Mouse (Mus musculus): ENCODE results near the gene Rasal2. TPM values are rescaled to one million over a fixed set of nuclear protein-coding genes. Genes with fewer than 3 reads are reported as not detected.

Rasal2 gene
- polyA plus RNA-seq, 1 experiment, result 4.1 TPM

DNA sequence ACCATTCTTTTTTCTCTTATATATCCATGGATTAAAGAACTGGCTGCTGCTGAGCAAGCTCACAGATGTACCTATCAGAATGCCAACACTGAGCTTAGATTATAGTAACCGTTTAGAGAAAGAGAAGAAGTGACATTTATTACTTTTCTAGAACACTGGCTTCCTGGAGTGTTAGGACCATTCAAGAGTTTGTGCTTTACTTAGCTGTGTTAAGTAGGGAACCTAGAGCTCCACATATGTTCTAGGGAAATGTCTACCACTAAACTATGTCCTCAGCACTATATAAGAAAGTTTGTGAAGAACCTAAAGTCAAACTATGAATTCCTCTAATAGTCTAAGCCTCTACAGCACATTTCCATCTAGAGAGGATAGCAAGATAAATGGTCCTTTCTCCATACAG is 262.3 kb downstream of the Rasal2 start:
- Histone ChIP-seq H3ac (ENCODE audit: control insufficient read depth, insufficient read length) (no peak overlapping the region), H3K4me2 (ENCODE audit: low read depth) (no peak overlapping the region), H3K79me2 (ENCODE audit: control insufficient read depth, insufficient read depth) (no peaks in the 10 kb centered on the region), H3K27me3 (ENCODE audit: control insufficient read depth, insufficient read depth, insufficient read length) (no peaks in the 10 kb centered on the region), H3K36me3 (ENCODE audit: control insufficient read depth, insufficient read depth) (peaks cover 37% of the 10 kb centered on the region), H3K4me3 (no peak overlapping the region)
- no peak for TF ChIP-seq TCF3 (IDR thresholded peaks at IDR 0.05; ENCODE audit: insufficient read length, low read depth)
- TF ChIP-seq CEBPB (IDR thresholded peaks at IDR 0.05; ENCODE audit: insufficient read depth, poor library complexity, severe bottlenecking), result no peak
- TF ChIP-seq POLR2AphosphoS2 (IDR thresholded peaks at IDR 0.05; ENCODE audit: insufficient read length, low read depth), result no peak
- no peak for TF ChIP-seq USF1 (IDR thresholded peaks at IDR 0.05; ENCODE audit: low read depth)
- no peak for TF ChIP-seq SRF (IDR thresholded peaks at IDR 0.05; ENCODE audit: control insufficient read depth, insufficient read length, low read depth)
- TF ChIP-seq MYOG (IDR thresholded peaks at IDR 0.05; ENCODE audit: control insufficient read depth in 1 of 3, insufficient read depth in 1 of 3, insufficient read length in 2 of 3, low read depth in 2 of 3), result no peak
- TF ChIP-seq TCF12 (IDR thresholded peaks at IDR 0.05; ENCODE audit: insufficient read depth, poor library complexity, severe bottlenecking), result no peak
- TF ChIP-seq POLR2A (IDR thresholded peaks at IDR 0.05; ENCODE audit: insufficient read length, low read depth), result no peak
- no peak for TF ChIP-seq MYOD1 (IDR thresholded peaks at IDR 0.05; ENCODE audit: control insufficient read depth in 1 of 3, insufficient read length in 2 of 3, low read depth in 2 of 3)
- TF ChIP-seq MAX (IDR thresholded peaks at IDR 0.05; ENCODE audit: low read depth), result no peak
- no peak for TF ChIP-seq REST (IDR thresholded peaks at IDR 0.05; ENCODE audit: insufficient read depth, insufficient read length)
- TF ChIP-seq E2F4 (IDR thresholded peaks at IDR 0.05; ENCODE audit: insufficient read depth), result no peak

DNA sequence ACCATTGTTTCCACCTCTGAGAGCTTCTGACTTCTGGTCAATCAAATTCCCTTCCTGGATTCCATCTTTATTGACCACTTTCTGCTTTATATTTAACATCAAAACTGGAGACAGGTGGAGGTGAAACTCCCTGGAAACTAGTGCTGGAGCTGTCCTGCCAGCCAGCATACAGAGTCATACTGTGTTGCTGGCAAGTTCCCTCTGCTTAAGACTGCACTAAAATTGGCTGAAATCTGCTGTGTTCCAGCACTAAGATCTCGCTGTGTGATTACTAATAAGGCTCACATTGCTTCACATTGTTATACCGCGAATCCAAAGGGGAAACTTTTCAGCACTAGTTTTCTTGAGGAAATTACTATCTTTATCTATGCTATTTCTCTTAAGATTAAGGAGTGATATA is 267.8 kb downstream of the Rasal2 start:
- H3K4me2 ChIP-seq (ENCODE audit: low read depth), result no peak overlapping the region
- no peaks in the 10 kb centered on the region for H3K27me3 ChIP-seq (ENCODE audit: control insufficient read depth, insufficient read depth, insufficient read length)
- H3K36me3 ChIP-seq (ENCODE audit: control insufficient read depth, insufficient read depth), result peaks cover 32% of the 10 kb centered on the region
- no peak overlapping the region for H3ac ChIP-seq (ENCODE audit: control insufficient read depth, insufficient read length)
- no peaks in the 10 kb centered on the region for H3K79me2 ChIP-seq (ENCODE audit: control insufficient read depth, insufficient read depth)
- H3K4me3 ChIP-seq, result no peak overlapping the region
- TF ChIP-seq POLR2AphosphoS2 (IDR thresholded peaks at IDR 0.05; ENCODE audit: insufficient read length, low read depth) (no peak), CEBPB (IDR thresholded peaks at IDR 0.05; ENCODE audit: insufficient read depth, poor library complexity, severe bottlenecking) (no peak), SRF (IDR thresholded peaks at IDR 0.05; ENCODE audit: control insufficient read depth, insufficient read length, low read depth) (no peak), POLR2A (IDR thresholded peaks at IDR 0.05; ENCODE audit: insufficient read length, low read depth) (no peak), USF1 (IDR thresholded peaks at IDR 0.05; ENCODE audit: low read depth) (no peak), TCF12 (IDR thresholded peaks at IDR 0.05; ENCODE audit: insufficient read depth, poor library complexity, severe bottlenecking) (no peak), MYOG (IDR thresholded peaks at IDR 0.05; ENCODE audit: control insufficient read depth in 1 of 3, insufficient read depth in 1 of 3, insufficient read length in 2 of 3, low read depth in 2 of 3) (no peak), E2F4 (IDR thresholded peaks at IDR 0.05; ENCODE audit: insufficient read depth) (no peak), REST (IDR thresholded peaks at IDR 0.05; ENCODE audit: insufficient read depth, insufficient read length) (no peak)

DNA sequence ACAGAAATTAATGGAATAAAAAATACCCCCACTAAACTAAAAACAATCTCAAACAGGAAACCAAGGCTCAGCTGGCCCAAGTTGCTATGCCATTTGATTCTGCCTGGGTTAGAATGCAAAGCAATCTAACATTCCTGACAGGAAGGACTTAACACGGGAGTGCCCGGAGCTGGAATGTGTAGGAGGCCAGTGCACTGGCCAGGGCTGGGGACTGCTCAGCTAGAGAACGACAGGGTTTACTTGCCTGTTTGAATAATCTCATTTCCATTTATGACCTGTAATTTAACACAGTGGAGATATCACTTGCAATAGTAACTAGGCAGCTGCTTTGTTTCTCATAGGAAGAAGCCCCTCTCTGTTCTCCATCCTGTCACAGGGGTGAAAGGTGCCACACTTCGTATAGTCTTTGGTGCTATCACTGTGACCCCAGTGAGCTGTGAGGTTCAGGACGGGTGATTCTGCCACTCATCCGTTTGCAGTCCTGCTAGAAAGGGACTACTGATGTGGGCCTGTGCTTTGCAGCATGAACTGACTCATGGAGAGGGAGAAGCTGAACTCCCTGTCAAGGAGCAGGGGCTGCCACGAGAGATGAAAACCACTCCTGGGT is 269.0 kb downstream of the Rasal2 start:
- TF ChIP-seq E2F4 (IDR thresholded peaks at IDR 0.05; ENCODE audit: insufficient read depth) (no peak), CEBPB (IDR thresholded peaks at IDR 0.05; ENCODE audit: insufficient read depth, poor library complexity, severe bottlenecking) (no peak), MYOD1 (IDR thresholded peaks at IDR 0.05; ENCODE audit: control insufficient read depth in 1 of 3, insufficient read length in 2 of 3, low read depth in 2 of 3) (no peak), REST (IDR thresholded peaks at IDR 0.05; ENCODE audit: insufficient read depth, insufficient read length) (no peak), MYOG (IDR thresholded peaks at IDR 0.05; ENCODE audit: control insufficient read depth in 1 of 3, insufficient read depth in 1 of 3, insufficient read length in 2 of 3, low read depth in 2 of 3) (no peak), POLR2AphosphoS2 (IDR thresholded peaks at IDR 0.05; ENCODE audit: insufficient read length, low read depth) (no peak), TCF3 (IDR thresholded peaks at IDR 0.05; ENCODE audit: insufficient read length, low read depth) (no peak), TCF12 (IDR thresholded peaks at IDR 0.05; ENCODE audit: insufficient read depth, poor library complexity, severe bottlenecking) (no peak), POLR2A (IDR thresholded peaks at IDR 0.05; ENCODE audit: insufficient read length, low read depth) (no peak), USF1 (IDR thresholded peaks at IDR 0.05; ENCODE audit: low read depth) (no peak), MAX (IDR thresholded peaks at IDR 0.05; ENCODE audit: low read depth) (no peak), SRF (IDR thresholded peaks at IDR 0.05; ENCODE audit: control insufficient read depth, insufficient read length, low read depth) (no peak)
- Histone ChIP-seq H3ac (ENCODE audit: control insufficient read depth, insufficient read length) (no peak overlapping the region), H3K79me2 (ENCODE audit: control insufficient read depth, insufficient read depth) (no peaks in the 10 kb centered on the region), H3K4me2 (ENCODE audit: low read depth) (no peak overlapping the region), H3K4me3 (no peak overlapping the region), H3K27me3 (ENCODE audit: control insufficient read depth, insufficient read depth, insufficient read length) (no peaks in the 10 kb centered on the region), H3K36me3 (ENCODE audit: control insufficient read depth, insufficient read depth) (peaks cover 31% of the 10 kb centered on the region)

DNA sequence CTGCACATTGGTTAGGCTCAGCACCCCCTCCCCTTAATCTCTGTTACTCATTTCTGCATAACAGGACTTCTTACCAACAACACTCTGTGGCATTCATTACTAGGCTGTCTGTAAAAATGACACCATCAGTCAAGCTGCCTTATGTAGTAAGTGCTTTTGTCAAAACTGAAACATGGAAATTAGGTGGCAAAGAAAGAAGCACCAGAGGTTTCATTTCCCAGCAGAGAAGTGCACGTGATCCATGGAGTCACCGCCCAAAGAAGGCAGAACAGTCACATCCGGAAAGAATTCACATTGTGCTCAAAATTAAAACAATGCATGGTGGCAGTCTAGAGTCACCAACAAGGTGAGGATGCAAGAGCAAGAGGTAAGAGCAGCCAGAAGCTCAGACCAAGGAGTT is 271.4 kb downstream of the Rasal2 start:
- no peaks in the 10 kb centered on the region for H3K79me2 ChIP-seq (ENCODE audit: control insufficient read depth, insufficient read depth)
- no peak for TF ChIP-seq POLR2AphosphoS2 (IDR thresholded peaks at IDR 0.05; ENCODE audit: insufficient read length, low read depth)
- no peak for TF ChIP-seq MYOD1 (IDR thresholded peaks at IDR 0.05; ENCODE audit: control insufficient read depth in 1 of 3, insufficient read length in 2 of 3, low read depth in 2 of 3)
- TF ChIP-seq SRF (IDR thresholded peaks at IDR 0.05; ENCODE audit: control insufficient read depth, insufficient read length, low read depth), result no peak
- H3K4me3 ChIP-seq, result no peak overlapping the region
- no peak overlapping the region for H3K4me2 ChIP-seq (ENCODE audit: low read depth)
- peaks cover 19% of the 10 kb centered on the region for H3K36me3 ChIP-seq (ENCODE audit: control insufficient read depth, insufficient read depth)
- H3ac ChIP-seq (ENCODE audit: control insufficient read depth, insufficient read length), result no peak overlapping the region
- no peaks in the 10 kb centered on the region for H3K27me3 ChIP-seq (ENCODE audit: control insufficient read depth, insufficient read depth, insufficient read length)

- Histone ChIP-seq H3K27me3 (ENCODE audit: control insufficient read depth, insufficient read depth, insufficient read length) (no peaks in the 10 kb centered on the region), H3ac (ENCODE audit: control insufficient read depth, insufficient read length) (no peak overlapping the region), H3K4me3 (no peak overlapping the region), H3K4me2 (ENCODE audit: low read depth) (no peak overlapping the region), H3K36me3 (ENCODE audit: control insufficient read depth, insufficient read depth) (no peaks in the 10 kb centered on the region), H3K79me2 (ENCODE audit: control insufficient read depth, insufficient read depth) (no peaks in the 10 kb centered on the region)
- TF ChIP-seq POLR2A (IDR thresholded peaks at IDR 0.05; ENCODE audit: insufficient read length, low read depth) (no peak), REST (IDR thresholded peaks at IDR 0.05; ENCODE audit: insufficient read depth, insufficient read length) (no peak), MAX (IDR thresholded peaks at IDR 0.05; ENCODE audit: low read depth) (no peak), SRF (IDR thresholded peaks at IDR 0.05; ENCODE audit: control insufficient read depth, insufficient read length, low read depth) (no peak), CEBPB (IDR thresholded peaks at IDR 0.05; ENCODE audit: insufficient read depth, poor library complexity, severe bottlenecking) (no peak), TCF12 (IDR thresholded peaks at IDR 0.05; ENCODE audit: insufficient read depth, poor library complexity, severe bottlenecking) (no peak), USF1 (IDR thresholded peaks at IDR 0.05; ENCODE audit: low read depth) (no peak), TCF3 (IDR thresholded peaks at IDR 0.05; ENCODE audit: insufficient read length, low read depth) (no peak), MYOG (IDR thresholded peaks at IDR 0.05; ENCODE audit: control insufficient read depth in 1 of 3, insufficient read depth in 1 of 3, insufficient read length in 2 of 3, low read depth in 2 of 3) (no peak), POLR2AphosphoS2 (IDR thresholded peaks at IDR 0.05; ENCODE audit: insufficient read length, low read depth) (no peak), MYOD1 (IDR thresholded peaks at IDR 0.05; ENCODE audit: control insufficient read depth in 1 of 3, insufficient read length in 2 of 3, low read depth in 2 of 3) (no peak), E2F4 (IDR thresholded peaks at IDR 0.05; ENCODE audit: insufficient read depth) (no peak)
Measured at GRCm38 (mm10) chr1:157137854-157138241, 274.5 kb downstream of the Rasal2 start.

Data from myocyte (in vitro differentiated cells).